Mouse (Mus musculus): ENCODE measurements around the gene Jpt2.

Jpt2 gene

GRCm38 (mm10) chr17:24903767-24904166, 56.7 kb downstream of the Jpt2 start:
- no peak for DNase-seq

- DNase-seq: peak in 1 of 2 experiments; percentile 62
Observed at GRCm38 (mm10) chr17:24902671-24903474, 57.6 kb downstream of the Jpt2 start.

- no peak for DNase-seq
Observed at GRCm38 (mm10) chr17:24902124-24902523, 58.4 kb downstream of the Jpt2 start.

- DNase-seq: no peak
Observed at GRCm38 (mm10) chr17:24900014-24900413, 60.5 kb downstream of the Jpt2 start.

GRCm38 (mm10) chr17:24899153-24899552, 61.3 kb downstream of the Jpt2 start:
- no peak for DNase-seq

GRCm38 (mm10) chr17:24898041-24898854, 62.2 kb downstream of the Jpt2 start:
- DNase-seq: peak in 1 of 2 experiments; percentile 51

- DNase-seq: no peak
Observed at GRCm38 (mm10) chr17:24897600-24897999, 62.9 kb downstream of the Jpt2 start.

- DNase-seq: no peak
Observed at GRCm38 (mm10) chr17:24896993-24897269, 63.6 kb downstream of the Jpt2 start.

- peak; percentile 85 to 91 for DNase-seq
Observed at GRCm38 (mm10) chr17:24896241-24896992, 64.1 kb downstream of the Jpt2 start, which contains the start of gene Nme3. Nme3 (plus strand) TSS chr17:24896500.

GRCm38 (mm10) chr17:24895571-24896240, 64.8 kb downstream of the Jpt2 start:
- peak; percentile 41 to 52 for DNase-seq

GRCm38 (mm10) chr17:24894995-24895547, 65.4 kb downstream of the Jpt2 start, which contains the start of the genes Eme2 and Mrps34:
Eme2 (minus strand) TSS chr17:24895087.
Mrps34 (plus strand) TSS chr17:24895116.
- peak; percentile 87 to 91 for DNase-seq

GRCm38 (mm10) chr17:24894061-24894994, 66.2 kb downstream of the Jpt2 start:
- DNase-seq: peak in 1 of 2 experiments; percentile 58

GRCm38 (mm10) chr17:24893276-24893675, 67.2 kb downstream of the Jpt2 start:
- no peak for DNase-seq

- peak in 1 of 2 experiments; percentile 65 for DNase-seq
Observed at GRCm38 (mm10) chr17:24892785-24893184, 67.7 kb downstream of the Jpt2 start.

GRCm38 (mm10) chr17:24891321-24891720, 69.2 kb downstream of the Jpt2 start:
- DNase-seq: peak; percentile 79 to 85

- no peak for DNase-seq
Observed at GRCm38 (mm10) chr17:24890151-24891092, 70.1 kb downstream of the Jpt2 start.

- DNase-seq: no peak
Observed at GRCm38 (mm10) chr17:24888862-24889261, 71.6 kb downstream of the Jpt2 start.

Measured in cerebellum, postnatal 25 days (tissue).